Mouse (Mus musculus) hindbrain, embryonic 16.5 days (tissue): ENCODE measurements at regions not wholly inside any gene's neighbourhood (a gene's known extent, or its start where the extent isn't known, plus 50 kb on each side); places are given as distances from the start of the nearest gene placed in this dataset.

Experiments used
- ATAC-seq: fragments of 200-750 bp; cut with Nextera tagmentation; 2 replicates; pipeline ENCODE4 v1.8.0; 2017; ENCODE audit warnings: moderate TSS enrichment, moderate library complexity
- H3K27ac ChIP-seq: fragments of 300-500 bp; sonication (generic); 2 replicates; pipeline ENCODE4 v1.5.1; 2014; ENCODE audit warnings: low read depth, mild to moderate bottlenecking, control low read depth, low read length, moderate library complexity
- H3K27me3 ChIP-seq: fragments of 300-500 bp; sonication (generic); replicated peaks from 2 replicates; pipeline ENCODE4 v1.6.1; 2014; ENCODE audit warnings: low read length; ENCODE audit not compliant: control insufficient read depth, insufficient read depth
- H3K36me3 ChIP-seq: fragments of 300-500 bp; sonication (generic); 2 replicates; pipeline ENCODE4 v1.6.1; 2014; ENCODE audit warnings: mild to moderate bottlenecking, low read length, moderate library complexity, mixed read lengths; ENCODE audit not compliant: control insufficient read depth, insufficient read depth
- H3K4me1 ChIP-seq: fragments of 300-500 bp; sonication (generic); 2 replicates; pipeline ENCODE4 v1.6.1; 2014; ENCODE audit warnings: low read depth, low read length; ENCODE audit not compliant: control insufficient read depth, insufficient read depth
- H3K4me2 ChIP-seq: fragments of 300-500 bp; sonication (generic); 2 replicates; pipeline ENCODE4 v1.6.1; 2014; ENCODE audit warnings: mild to moderate bottlenecking, low read length, control low read depth, moderate library complexity
- H3K4me3 ChIP-seq: fragments of 300-500 bp; sonication (generic); 2 replicates; pipeline ENCODE4 v1.5.1; 2014; ENCODE audit warnings: mild to moderate bottlenecking, low read length, control low read depth, moderate library complexity
- H3K9ac ChIP-seq: fragments of 300-500 bp; sonication (generic); 2 replicates; pipeline ENCODE4 v1.6.1; 2014; ENCODE audit warnings: low read depth, mild to moderate bottlenecking, control low read depth, low read length, moderate library complexity
- H3K9me3 ChIP-seq: fragments of 300-500 bp; sonication (generic); 2 replicates; pipeline ENCODE4 v1.6.1; 2014; ENCODE audit warnings: mild to moderate bottlenecking, low read length, moderate library complexity; ENCODE audit not compliant: control insufficient read depth
- WGBS: fragments of 180-500 bp; shearing (Covaris S2); extraction: QIAGEN DNeasy Blood & Tissue Kit; methylation state at CpG from one replicate; pipeline ENCODE4 v1.1.7; 2014; 5-methylcytosine and 5-hydroxymethylcytosine counted together

DNA sequence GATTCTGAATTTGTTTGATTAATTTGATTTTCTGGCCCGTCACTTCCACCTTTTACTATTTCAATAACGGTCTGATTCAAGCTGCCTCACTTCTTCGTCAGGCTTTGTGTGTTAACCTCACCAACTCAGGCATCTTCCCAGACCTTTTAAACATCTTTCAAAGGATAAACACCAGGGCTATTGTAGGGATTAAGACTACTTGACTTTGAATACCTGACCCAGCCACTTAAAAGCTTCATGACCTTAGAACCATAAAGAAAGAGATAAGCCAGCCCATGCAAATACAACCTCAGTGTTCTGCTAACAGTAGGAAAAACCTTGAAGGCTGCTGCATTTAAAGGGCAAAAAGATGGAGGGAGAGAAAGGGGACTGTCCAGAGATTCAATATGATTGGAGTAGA is 386.9 kb upstream of the Castor2 start:
- ATAC-seq, result no peak
- WGBS, result 72% methylated on average over 3 of the region's 3 CpGs

DNA sequence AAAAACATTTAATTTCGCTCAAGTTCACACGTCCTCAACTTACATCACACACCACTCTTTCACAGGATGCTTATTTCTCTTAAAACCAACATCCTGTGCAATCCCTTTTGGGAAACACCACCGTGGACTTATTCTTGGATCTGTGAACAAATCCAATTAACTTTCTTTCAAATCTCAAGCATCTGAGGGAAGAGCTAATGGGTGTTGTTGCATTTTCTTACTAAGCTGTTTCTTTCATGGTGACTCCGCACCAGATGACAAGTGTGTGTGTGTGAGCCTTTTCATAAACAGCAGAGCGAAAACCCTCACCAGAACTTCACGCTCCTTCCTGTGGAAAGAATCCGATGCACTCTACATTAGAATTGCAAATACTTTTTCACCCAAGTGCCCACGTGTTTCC is 390.6 kb upstream of the Castor2 start:
- ATAC-seq, result no peak
- Histone ChIP-seq H3K27ac (no peak overlapping the region), H3K27me3 (no peaks in the 10 kb centered on the region), H3K4me2 (no peak overlapping the region), H3K36me3 (no peaks in the 10 kb centered on the region), H3K4me3 (no peak overlapping the region), H3K4me1 (no peaks in the 10 kb centered on the region), H3K9me3 (no peaks in the 10 kb centered on the region), H3K9ac (no peak overlapping the region)
- 54% methylated on average over 8 of the region's 8 CpGs for whole genome bisulfite sequencing

More for the DNA sequence above, 386.9 kb upstream of the Castor2 start:
- H3K4me3 ChIP-seq, result no peak overlapping the region
- H3K36me3 ChIP-seq, result no peaks in the 10 kb centered on the region
- no peaks in the 10 kb centered on the region for H3K27me3 ChIP-seq
- no peak overlapping the region for H3K27ac ChIP-seq
- H3K4me1 ChIP-seq, result no peaks in the 10 kb centered on the region
- H3K9ac ChIP-seq, result no peak overlapping the region
- no peak overlapping the region for H3K4me2 ChIP-seq
- no peaks in the 10 kb centered on the region for H3K9me3 ChIP-seq

DNA sequence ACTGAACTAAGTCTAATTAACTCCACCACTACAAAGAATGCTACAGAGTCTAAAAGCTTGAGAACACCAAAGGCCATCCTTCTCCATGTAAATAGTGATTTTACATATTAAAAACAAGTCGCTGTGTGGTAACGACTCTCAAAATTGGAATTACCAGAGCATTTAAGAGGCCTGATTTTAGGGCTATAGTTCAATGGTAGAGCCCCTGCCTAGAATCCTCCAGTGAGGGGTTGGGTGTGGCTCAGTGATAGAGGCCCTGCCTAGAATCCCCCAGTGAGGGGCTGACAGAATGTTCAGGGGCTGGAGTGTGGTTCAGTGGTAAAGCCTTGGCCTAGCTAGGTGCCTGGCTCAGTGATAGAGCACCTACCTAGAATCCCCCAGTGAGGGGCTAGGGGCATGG is 413.3 kb upstream of the Castor2 start:
- H3K4me3 ChIP-seq, result no peak overlapping the region
- 84% methylated on average over 2 of the region's 2 CpGs for WGBS
- ATAC-seq, result no peak
- H3K36me3 ChIP-seq, result no peaks in the 10 kb centered on the region
- no peaks in the 10 kb centered on the region; the same call in 1 of the 2 replicates for H3K4me1 ChIP-seq
- H3K27ac ChIP-seq, result no peak overlapping the region
- no peak overlapping the region for H3K4me2 ChIP-seq
- H3K27me3 ChIP-seq, result no peaks in the 10 kb centered on the region
- H3K9ac ChIP-seq, result no peak overlapping the region
- H3K9me3 ChIP-seq, result no peaks in the 10 kb centered on the region

DNA sequence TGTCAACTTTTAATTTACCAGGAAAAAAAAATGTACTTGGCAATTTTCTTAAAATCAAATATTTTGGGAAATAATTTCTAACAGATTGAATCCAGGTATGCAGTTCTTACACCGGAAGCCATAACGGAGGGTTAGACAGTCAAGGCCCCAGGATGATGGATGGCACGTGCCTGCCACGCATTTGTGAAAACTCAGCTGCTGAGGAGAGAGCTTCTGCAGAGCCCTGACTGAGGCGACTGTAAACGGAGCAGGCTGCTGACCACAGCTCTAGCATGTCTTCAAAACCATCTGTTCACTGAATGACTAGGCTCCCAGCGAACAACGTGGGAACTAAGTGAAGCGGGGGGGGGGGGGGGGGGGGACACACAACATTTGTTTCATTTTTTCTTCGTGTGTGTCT is 416.5 kb upstream of the Castor2 start:
- WGBS, result 44% methylated on average over 9 of the region's 10 CpGs
- ATAC-seq, result no peak
- Histone ChIP-seq H3K27ac (no peak overlapping the region), H3K4me1 (no peaks in the 10 kb centered on the region; the same call in 1 of the 2 replicates), H3K27me3 (no peaks in the 10 kb centered on the region), H3K9ac (no peak overlapping the region), H3K9me3 (no peaks in the 10 kb centered on the region), H3K4me3 (no peak overlapping the region), H3K4me2 (no peak overlapping the region), H3K36me3 (no peaks in the 10 kb centered on the region)

DNA sequence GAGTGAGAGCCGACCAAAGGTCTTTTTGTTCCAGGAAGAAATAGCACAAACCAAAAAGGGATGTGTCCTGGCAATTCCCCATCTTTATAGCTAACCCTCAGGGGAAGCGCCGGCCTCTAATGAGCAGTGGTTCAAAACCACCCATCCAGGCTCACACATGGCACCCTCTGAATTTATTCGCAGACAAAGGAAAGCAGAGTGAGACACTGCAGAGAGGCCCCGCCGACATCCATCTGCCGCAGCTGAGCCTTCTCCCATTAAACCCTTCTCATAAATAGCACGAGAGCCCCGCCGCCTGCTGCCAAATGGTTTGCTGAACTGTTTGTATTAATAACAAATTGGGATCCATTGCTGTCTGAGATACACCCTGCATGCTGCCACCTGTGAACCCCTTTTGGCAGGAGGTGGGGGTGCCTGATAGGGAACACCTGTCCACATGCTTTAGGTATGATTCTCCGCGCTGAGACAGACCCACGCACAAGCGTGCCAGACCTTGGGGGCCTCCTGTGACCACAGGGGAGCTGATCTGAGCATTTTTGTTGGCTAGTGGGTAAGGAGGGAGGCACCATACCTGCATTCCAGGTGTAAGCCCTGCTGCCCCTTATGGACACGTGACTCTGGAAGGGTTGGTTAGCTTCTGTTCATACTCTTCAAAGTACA is 422.6 kb upstream of the Castor2 start:
- Histone ChIP-seq H3K27me3 (no peaks in the 10 kb centered on the region), H3K9ac (no peak overlapping the region), H3K4me1 (no peaks in the 10 kb centered on the region; the same call in 1 of the 2 replicates), H3K27ac (no peak overlapping the region), H3K9me3 (no peaks in the 10 kb centered on the region), H3K36me3 (no peaks in the 10 kb centered on the region), H3K4me2 (no peak overlapping the region), H3K4me3 (no peak overlapping the region)
- 48% methylated on average over 15 of the region's 15 CpGs for WGBS
- no peak; the same call in 1 of the 2 replicates for ATAC-seq

DNA sequence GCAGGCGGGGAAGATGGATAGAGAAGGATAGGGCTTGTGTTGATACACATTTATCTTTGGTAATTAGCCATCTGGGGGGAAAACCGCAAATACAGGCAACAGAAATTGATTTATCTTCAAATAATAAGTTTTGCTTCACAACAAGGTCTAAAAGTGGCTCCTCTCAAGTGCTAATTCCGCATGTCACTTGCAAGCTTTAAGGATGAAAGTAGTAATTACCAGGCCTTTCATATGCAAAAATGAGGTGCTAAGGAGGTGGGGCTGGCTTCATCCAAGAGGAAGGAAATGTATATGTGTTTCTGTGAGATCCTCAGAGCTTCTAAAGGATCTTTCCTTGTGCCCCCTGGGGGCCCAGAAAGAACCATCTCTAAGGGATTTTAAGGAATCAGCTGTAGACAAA is 423.9 kb upstream of the Castor2 start:
- no peak overlapping the region for H3K4me3 ChIP-seq
- H3K27me3 ChIP-seq, result no peaks in the 10 kb centered on the region
- H3K9ac ChIP-seq, result no peak overlapping the region
- H3K36me3 ChIP-seq, result no peaks in the 10 kb centered on the region
- H3K4me2 ChIP-seq, result no peak overlapping the region
- H3K9me3 ChIP-seq, result no peaks in the 10 kb centered on the region
- H3K4me1 ChIP-seq, result no peaks in the 10 kb centered on the region
- no peak for ATAC-seq
- no peak overlapping the region for H3K27ac ChIP-seq
- 58% methylated on average over 3 of the region's 3 CpGs for WGBS

DNA sequence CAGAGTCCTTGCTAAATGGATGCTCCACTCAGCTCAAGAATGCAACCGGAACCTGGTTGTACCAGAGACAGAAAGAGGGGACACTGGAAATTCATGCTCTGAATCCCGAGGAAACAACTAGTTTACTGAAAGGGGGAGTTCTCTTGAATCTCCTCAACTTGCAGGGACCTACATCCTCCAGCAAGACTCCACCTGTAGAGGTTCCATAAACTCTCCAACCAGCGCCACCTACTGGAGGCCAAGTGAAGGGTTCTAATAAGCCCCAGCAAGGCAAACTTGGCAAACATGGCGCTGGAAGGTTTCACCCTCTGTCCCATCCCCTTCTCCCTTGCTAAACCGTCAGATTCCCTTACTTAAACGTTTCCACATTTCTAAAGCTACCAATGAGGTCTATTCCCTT is 433.0 kb upstream of the Castor2 start:
- no peak for ATAC-seq
- no peak overlapping the region for H3K4me3 ChIP-seq

DNA sequence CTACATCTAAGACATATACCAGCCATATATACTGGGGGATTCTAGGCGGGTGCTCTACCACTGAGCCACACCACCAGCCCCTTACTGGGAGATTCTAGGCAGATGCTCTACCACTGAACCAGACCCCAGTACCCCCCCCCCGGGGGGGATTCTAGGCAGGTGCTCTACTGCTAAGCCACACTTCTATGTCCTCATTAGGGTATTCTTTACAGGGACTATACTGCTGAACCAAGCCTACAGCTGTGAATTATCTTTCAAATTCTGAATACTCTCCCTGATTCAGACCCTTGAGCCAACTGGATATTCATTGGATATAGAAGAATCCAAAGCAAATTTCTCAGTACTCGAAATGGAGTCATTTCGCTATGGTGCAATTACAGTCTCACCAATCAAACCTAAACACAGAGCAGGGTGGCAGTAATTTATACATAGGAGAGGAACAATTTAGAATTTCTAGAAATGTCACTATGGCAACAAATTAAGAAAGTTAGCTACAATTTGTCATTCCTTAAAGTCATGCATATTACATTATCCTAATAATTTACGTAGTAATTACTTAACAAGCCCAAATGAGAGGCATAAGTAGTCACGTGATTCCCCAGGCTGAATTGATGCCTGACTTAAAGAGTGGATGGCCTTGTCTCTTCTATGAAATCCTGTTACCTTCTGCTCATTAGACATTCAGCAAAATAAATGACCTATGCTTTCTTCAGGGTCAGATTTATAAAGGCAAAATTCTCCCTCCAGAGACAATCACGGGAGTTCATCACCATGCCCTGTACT is 436.8 kb upstream of the Castor2 start:
- 72% methylated on average over 7 of the region's 7 CpGs for WGBS
- no peak overlapping the region for H3K9ac ChIP-seq
- no peaks in the 10 kb centered on the region for H3K27me3 ChIP-seq
- no peak for ATAC-seq
- no peak overlapping the region for H3K4me2 ChIP-seq
- no peaks in the 10 kb centered on the region for H3K36me3 ChIP-seq
- no peaks in the 10 kb centered on the region for H3K4me1 ChIP-seq
- no peak overlapping the region for H3K27ac ChIP-seq
- H3K9me3 ChIP-seq, result no peaks in the 10 kb centered on the region
- H3K4me3 ChIP-seq, result no peak overlapping the region

More for the DNA sequence above, 433.0 kb upstream of the Castor2 start:
- H3K36me3 ChIP-seq, result no peaks in the 10 kb centered on the region
- H3K9ac ChIP-seq, result no peak overlapping the region
- H3K27me3 ChIP-seq, result no peaks in the 10 kb centered on the region
- no peak overlapping the region for H3K27ac ChIP-seq
- H3K9me3 ChIP-seq, result no peaks in the 10 kb centered on the region
- H3K4me2 ChIP-seq, result no peak overlapping the region
- WGBS, result 40% methylated on average over 6 of the region's 6 CpGs
- no peaks in the 10 kb centered on the region for H3K4me1 ChIP-seq

DNA sequence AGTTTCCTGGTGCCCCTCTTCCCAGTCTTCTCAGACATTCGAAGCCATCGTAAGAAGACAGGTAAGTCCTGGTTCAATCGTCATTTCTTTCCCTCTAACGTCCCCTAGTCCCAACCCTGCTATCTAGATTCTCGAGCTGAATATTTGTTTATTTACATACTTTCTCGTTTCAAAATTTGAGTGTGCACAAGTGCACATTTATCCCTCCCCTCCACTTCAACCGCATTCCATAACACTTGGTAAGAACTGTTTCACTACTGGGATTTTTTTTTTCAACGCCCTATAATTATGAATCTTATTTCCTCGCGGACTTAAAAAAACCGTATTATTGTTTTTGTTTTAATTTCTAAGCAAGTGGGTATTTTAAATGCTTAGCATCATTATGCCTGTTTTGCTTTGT is 439.2 kb upstream of the Castor2 start:
- Histone ChIP-seq H3K9me3 (no peaks in the 10 kb centered on the region), H3K4me1 (no peaks in the 10 kb centered on the region), H3K4me3 (no peak overlapping the region), H3K27me3 (no peaks in the 10 kb centered on the region), H3K36me3 (no peaks in the 10 kb centered on the region), H3K4me2 (no peak overlapping the region), H3K27ac (no peak overlapping the region), H3K9ac (no peak overlapping the region)
- 86% methylated on average over 11 of the region's 11 CpGs for WGBS
- no peak for ATAC-seq
